Mouse (Mus musculus): ENCODE data around the gene Gm42420. TPM values are rescaled to one million over a fixed set of nuclear protein-coding genes. Genes with fewer than 3 reads are reported as not detected.
A peak's percentile ranks its signal among the peaks of the same experiment; 100 is the strongest.

The Gm42420 gene
- polyA plus RNA-seq, 1 experiment: 1.3 TPM

- TF ChIP-seq POLR2A (IDR thresholded peaks at IDR 0.05; ENCODE audit: borderline replicate concordance, extremely low read depth, insufficient read depth, insufficient read length, poor library complexity, severe bottlenecking) (no peak), CTCF (IDR thresholded peaks at IDR 0.05; ENCODE audit: borderline replicate concordance, extremely low read depth, insufficient read depth, insufficient read length) (no peak)
These were observed 30.5 kb upstream of the Gm42420 start for GRCm38 (mm10) chr6:39554888-39555647.

GRCm38 (mm10) chr6:39555648-39555945 lies 30.0 kb upstream of the Gm42420 start:
- no peak for TF ChIP-seq CTCF (IDR thresholded peaks at IDR 0.05; ENCODE audit: borderline replicate concordance, extremely low read depth, insufficient read depth, insufficient read length)
- no peak for TF ChIP-seq POLR2A (IDR thresholded peaks at IDR 0.05; ENCODE audit: borderline replicate concordance, extremely low read depth, insufficient read depth, insufficient read length, poor library complexity, severe bottlenecking)
- DNase-seq (ENCODE audit: low read depth): no peak

More at GRCm38 (mm10) chr6:39554888-39555647, 30.5 kb upstream of the Gm42420 start:
- peak; percentile 44 for DNase-seq (ENCODE audit: low read depth)

- DNase-seq (ENCODE audit: low read depth): peak; percentile 64
- no peak for TF ChIP-seq CTCF (IDR thresholded peaks at IDR 0.05; ENCODE audit: borderline replicate concordance, extremely low read depth, insufficient read depth, insufficient read length)
These were observed 28.5 kb upstream of the Gm42420 start for GRCm38 (mm10) chr6:39556900-39557659.

- peak; percentile 97 for DNase-seq (ENCODE audit: low read depth)
- TF ChIP-seq POLR2A (IDR thresholded peaks at IDR 0.05; ENCODE audit: borderline replicate concordance, extremely low read depth, insufficient read depth, insufficient read length, poor library complexity, severe bottlenecking): peak; percentile 88
- TF ChIP-seq CTCF (IDR thresholded peaks at IDR 0.05; ENCODE audit: borderline replicate concordance, extremely low read depth, insufficient read depth, insufficient read length): no peak
These were observed 27.8 kb upstream of the Gm42420 start, which contains the start of gene Dennd2a for GRCm38 (mm10) chr6:39557723-39558261. Gene Dennd2a (minus strand): TSS chr6:39557867.

GRCm38 (mm10) chr6:39559276-39559939 lies 26.1 kb upstream of the Gm42420 start:
- peak; percentile 54 for DNase-seq (ENCODE audit: low read depth)
- no peak for TF ChIP-seq CTCF (IDR thresholded peaks at IDR 0.05; ENCODE audit: borderline replicate concordance, extremely low read depth, insufficient read depth, insufficient read length)
- TF ChIP-seq POLR2A (IDR thresholded peaks at IDR 0.05; ENCODE audit: borderline replicate concordance, extremely low read depth, insufficient read depth, insufficient read length, poor library complexity, severe bottlenecking): no peak

GRCm38 (mm10) chr6:39562166-39563015 lies 23.2 kb upstream of the Gm42420 start:
- DNase-seq (ENCODE audit: low read depth): peak; percentile 95

GRCm38 (mm10) chr6:39567528-39567927 lies 18.0 kb upstream of the Gm42420 start:
- peak; percentile 67; the same call in 1 of the 2 replicates for TF ChIP-seq CTCF (IDR thresholded peaks at IDR 0.05; ENCODE audit: borderline replicate concordance, extremely low read depth, insufficient read depth, insufficient read length)
- TF ChIP-seq POLR2A (IDR thresholded peaks at IDR 0.05; ENCODE audit: borderline replicate concordance, extremely low read depth, insufficient read depth, insufficient read length, poor library complexity, severe bottlenecking): no peak
- DNase-seq (ENCODE audit: low read depth): peak; percentile 83

More at GRCm38 (mm10) chr6:39562166-39563015, 23.2 kb upstream of the Gm42420 start:
- no peak for TF ChIP-seq POLR2A (IDR thresholded peaks at IDR 0.05; ENCODE audit: borderline replicate concordance, extremely low read depth, insufficient read depth, insufficient read length, poor library complexity, severe bottlenecking)
- peak; percentile 79; the same call in 1 of the 2 replicates for TF ChIP-seq CTCF (IDR thresholded peaks at IDR 0.05; ENCODE audit: borderline replicate concordance, extremely low read depth, insufficient read depth, insufficient read length)

- DNase-seq (ENCODE audit: low read depth): no peak
- TF ChIP-seq CTCF (IDR thresholded peaks at IDR 0.05; ENCODE audit: borderline replicate concordance, extremely low read depth, insufficient read depth, insufficient read length): no peak
- TF ChIP-seq POLR2A (IDR thresholded peaks at IDR 0.05; ENCODE audit: borderline replicate concordance, extremely low read depth, insufficient read depth, insufficient read length, poor library complexity, severe bottlenecking): no peak
These were observed 15.1 kb upstream of the Gm42420 start for GRCm38 (mm10) chr6:39570426-39570825.

- TF ChIP-seq CTCF (IDR thresholded peaks at IDR 0.05; ENCODE audit: borderline replicate concordance, extremely low read depth, insufficient read depth, insufficient read length): peak; percentile 48; the same call in 1 of the 2 replicates
- peak; percentile 80 for TF ChIP-seq POLR2A (IDR thresholded peaks at IDR 0.05; ENCODE audit: borderline replicate concordance, extremely low read depth, insufficient read depth, insufficient read length, poor library complexity, severe bottlenecking)
- peak; percentile 95 for DNase-seq (ENCODE audit: low read depth)
These were observed 11.6 kb upstream of the Gm42420 start, which contains the start of gene Adck2 for GRCm38 (mm10) chr6:39573791-39574554. Gene Adck2 (plus strand): TSS chr6:39573873.

GRCm38 (mm10) chr6:39574555-39574869 lies 11.0 kb upstream of the Gm42420 start:
- no peak for DNase-seq (ENCODE audit: low read depth)
- no peak for TF ChIP-seq POLR2A (IDR thresholded peaks at IDR 0.05; ENCODE audit: borderline replicate concordance, extremely low read depth, insufficient read depth, insufficient read length, poor library complexity, severe bottlenecking)
- TF ChIP-seq CTCF (IDR thresholded peaks at IDR 0.05; ENCODE audit: borderline replicate concordance, extremely low read depth, insufficient read depth, insufficient read length): no peak

All from brain, embryonic 14.5 days (tissue).